Mouse (Mus musculus) small intestine, adult 2 months (tissue): ENCODE measurements around the gene Tbc1d19. TPM values are rescaled to one million over a fixed set of nuclear protein-coding genes. Genes with fewer than 3 reads are reported as not detected.
A peak's percentile ranks its signal among the peaks of the same experiment; 100 is the strongest.

Source experiments
- H3K27ac ChIP-seq: fragments of 200-500 bp; 2 replicates; pipeline ENCODE4 v1.5.1; 2012; ENCODE audit warnings: low read depth, low read length, control low read depth, inconsistent platforms; ENCODE audit not compliant: insufficient read depth
- H3K27me3 ChIP-seq: fragments of 200-500 bp; 2 replicates; pipeline ENCODE4 v1.6.1; 2012; ENCODE audit warnings: mild to moderate bottlenecking, moderate library complexity, low read length, inconsistent platforms; ENCODE audit not compliant: control insufficient read depth, insufficient read depth
- H3K36me3 ChIP-seq: fragments of 200-500 bp; 2 replicates; pipeline ENCODE4 v1.6.1; 2012; ENCODE audit warnings: mild to moderate bottlenecking, low read length, control low read depth, inconsistent platforms; ENCODE audit not compliant: control insufficient read depth, insufficient read depth
- H3K4me1 ChIP-seq: fragments of 200-500 bp; 2 replicates; pipeline ENCODE4 v1.6.1; 2012; ENCODE audit warnings: low read length, inconsistent platforms, mixed read lengths; ENCODE audit not compliant: control insufficient read depth, insufficient read depth, insufficient read length
- H3K4me3 ChIP-seq: fragments of 200-500 bp; 2 replicates; pipeline ENCODE4 v1.5.1; 2012; ENCODE audit warnings: low read depth, mild to moderate bottlenecking, control low read depth, inconsistent platforms, low read length, moderate library complexity
- CTCF ChIP-seq: fragments of 200-500 bp; IDR thresholded peaks from 2 replicates; pipeline ENCODE4 v1.5.1; 2012; ENCODE audit warnings: low read depth, mild to moderate bottlenecking, control low read depth, inconsistent platforms, low read length, moderate library complexity, mixed read lengths; ENCODE audit not compliant: insufficient replicate concordance, insufficient read length; ENCODE audit errors: extremely low read depth
- POLR2A ChIP-seq: fragments of 200-500 bp; IDR thresholded peaks from 2 replicates; pipeline ENCODE4 v1.6.1; 2012; ENCODE audit warnings: low read depth, mild to moderate bottlenecking, control low read depth, inconsistent platforms, low read length, moderate library complexity
- WGBS: fragments of 180-500 bp; shearing (Covaris S2); methylation state at CpG from one replicate; pipeline ENCODE4 v1.1.7; 2018; 5-methylcytosine and 5-hydroxymethylcytosine counted together
- polyA plus RNA-seq: library from polyadenylated mRNA; depleted of rRNA; stranded (reverse); fragments of >200 nt; gene quantifications from 2 replicates; pipeline ENCODE4 v1.2.3, GENCODE M21; 2012

Gene Tbc1d19
- polyA plus RNA-seq, 1 experiment, result 0.74 TPM

DNA sequence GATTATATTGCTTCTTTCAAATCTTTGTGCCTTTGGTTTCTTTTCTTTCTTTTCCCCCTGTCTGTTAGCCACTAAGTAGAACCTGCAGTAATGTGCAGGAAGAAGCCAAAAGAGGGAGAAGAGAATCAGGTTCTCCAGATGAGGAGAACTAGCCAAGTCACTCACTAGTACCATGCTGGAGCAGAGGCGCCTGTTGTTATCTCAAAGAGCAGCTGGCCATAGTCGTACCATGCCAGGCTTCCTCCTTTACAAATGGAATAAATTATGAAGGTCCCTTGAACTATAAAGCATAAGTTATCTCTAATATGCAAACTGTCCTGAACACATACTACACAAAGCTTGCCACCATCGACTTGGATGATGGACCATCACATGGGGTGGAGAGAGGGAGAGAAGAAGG is 99.8 kb downstream of the Tbc1d19 start:
- Histone ChIP-seq H3K36me3 (no peaks in the 10 kb centered on the region), H3K4me1 (no peaks in the 10 kb centered on the region), H3K27ac (no peak overlapping the region), H3K27me3 (no peaks in the 10 kb centered on the region), H3K4me3 (no peak overlapping the region)
- no peak for TF ChIP-seq POLR2A
- WGBS, result 83% methylated on average over 3 of the region's 3 CpGs

DNA sequence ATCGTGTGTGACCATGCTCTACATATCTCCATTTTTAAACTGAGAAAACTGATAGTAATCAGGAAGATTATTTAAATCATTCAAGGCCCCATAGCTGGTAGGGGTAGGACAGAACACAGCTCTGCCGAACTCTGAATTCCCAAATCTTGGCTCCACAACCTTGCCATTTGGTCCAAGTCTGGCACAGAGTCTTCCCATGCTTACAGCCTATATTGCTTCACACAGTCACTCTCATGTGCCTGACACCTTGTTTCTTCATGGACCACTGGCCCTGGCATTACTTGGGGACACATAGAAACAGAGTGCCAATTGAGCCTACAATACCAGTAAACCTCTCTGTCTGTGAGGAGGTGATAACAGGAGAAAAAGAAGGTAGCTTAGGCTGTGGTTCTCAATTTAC is 111.0 kb downstream of the Tbc1d19 start:
- Histone ChIP-seq H3K4me1 (no peaks in the 10 kb centered on the region), H3K27ac (no peak overlapping the region), H3K4me3 (no peak overlapping the region), H3K36me3 (no peaks in the 10 kb centered on the region), H3K27me3 (no peaks in the 10 kb centered on the region)
- WGBS, result 96% methylated on average over 2 of the region's 2 CpGs
- TF ChIP-seq CTCF, result no peak
- TF ChIP-seq POLR2A, result no peak

DNA sequence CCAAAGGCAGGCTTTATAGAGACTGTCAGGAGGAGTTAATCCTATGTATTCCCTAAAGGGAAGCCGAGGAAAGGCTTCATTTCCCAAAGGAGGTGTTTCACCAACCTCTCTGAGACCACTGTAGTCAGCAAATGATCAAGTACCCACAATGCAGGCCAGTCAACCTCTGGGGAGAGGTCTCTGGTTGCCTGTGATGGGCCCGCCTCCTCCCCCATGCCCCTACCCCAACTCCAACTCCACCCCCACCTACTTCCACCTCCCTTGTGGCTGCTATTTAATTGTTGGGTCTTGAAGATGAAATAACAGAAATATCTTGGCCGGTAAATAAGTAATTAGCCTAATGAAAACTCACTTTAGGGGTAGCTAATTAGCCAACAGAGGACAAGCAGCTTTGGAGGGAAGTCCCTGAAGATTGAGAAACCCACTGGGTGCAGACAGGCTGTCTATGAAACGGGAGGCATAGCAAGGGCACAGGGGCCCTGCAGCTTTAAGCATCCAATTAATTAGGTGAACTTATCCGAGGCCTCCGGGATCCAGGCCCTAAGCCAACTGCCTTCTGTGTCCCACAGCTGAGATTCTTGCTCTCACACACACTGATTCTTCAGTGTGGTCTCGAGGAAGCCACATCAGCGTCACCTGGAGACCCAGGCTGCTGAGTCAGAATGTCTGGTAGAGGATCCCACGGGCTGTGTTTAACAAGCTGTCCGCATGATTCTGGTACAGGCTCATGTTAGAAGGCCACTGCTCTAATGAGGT is 112.9 kb downstream of the Tbc1d19 start:
- Histone ChIP-seq H3K4me3 (no peak overlapping the region), H3K36me3 (no peaks in the 10 kb centered on the region), H3K27me3 (no peaks in the 10 kb centered on the region), H3K4me1 (no peaks in the 10 kb centered on the region), H3K27ac (no peak overlapping the region)
- 76% methylated on average over 10 of the region's 10 CpGs for WGBS
- TF ChIP-seq POLR2A, result no peak
- no peak for TF ChIP-seq CTCF

DNA sequence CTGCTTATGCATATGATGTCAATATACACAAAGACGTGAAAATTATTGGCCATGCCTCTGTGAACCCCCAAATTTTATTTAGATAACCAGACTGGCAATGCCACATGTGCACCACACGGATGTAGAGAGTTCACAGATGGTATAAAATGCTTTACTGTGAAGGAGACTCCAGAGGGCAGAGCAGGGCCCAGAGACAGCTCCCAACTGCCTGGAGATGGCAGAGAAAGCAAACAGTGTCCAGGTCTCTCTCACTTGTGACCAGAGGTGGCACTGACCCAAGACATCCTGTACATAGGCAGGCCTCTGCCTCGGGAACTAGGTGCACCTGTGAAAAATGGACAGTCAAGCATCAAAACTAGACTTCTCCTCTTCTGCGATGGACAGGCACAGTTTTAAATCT is 114.6 kb downstream of the Tbc1d19 start:
- no peaks in the 10 kb centered on the region for H3K4me1 ChIP-seq
- H3K27ac ChIP-seq, result no peak overlapping the region
- WGBS, result 60% methylated on average over 4 of the region's 4 CpGs
- H3K4me3 ChIP-seq, result no peak overlapping the region
- TF ChIP-seq POLR2A, result no peak
- peak; percentile 19; the same call in 1 of the 2 replicates for TF ChIP-seq CTCF
- no peaks in the 10 kb centered on the region for H3K27me3 ChIP-seq
- no peaks in the 10 kb centered on the region for H3K36me3 ChIP-seq

DNA sequence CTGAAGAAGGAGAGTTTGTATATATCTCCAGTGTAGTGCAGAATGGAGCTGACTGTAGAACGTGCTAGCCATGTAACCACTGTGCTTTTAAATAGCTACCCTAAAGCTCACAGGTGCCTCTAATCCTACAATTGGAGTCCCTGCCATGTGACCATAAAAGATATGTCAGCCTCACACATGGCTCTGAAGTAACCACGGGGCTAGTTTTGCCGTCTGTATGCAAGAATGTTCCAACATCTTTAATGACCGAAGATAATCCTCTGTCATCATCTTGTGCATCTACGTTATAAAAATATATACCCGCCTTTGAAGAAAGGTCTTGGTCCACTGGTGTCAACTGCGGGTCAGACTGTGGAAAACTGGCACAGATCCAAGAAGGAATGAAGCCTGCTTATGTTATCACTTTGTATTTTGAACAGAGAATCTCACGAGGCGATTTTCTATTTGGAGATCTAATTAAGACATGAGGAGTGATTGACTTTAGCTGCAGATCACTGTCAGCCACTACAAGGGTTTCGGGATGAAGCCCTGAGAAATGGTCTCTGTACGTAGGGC is 117.0 kb downstream of the Tbc1d19 start:
- no peak overlapping the region for H3K27ac ChIP-seq
- H3K36me3 ChIP-seq, result no peaks in the 10 kb centered on the region
- H3K4me3 ChIP-seq, result no peak overlapping the region
- no peak for TF ChIP-seq CTCF
- TF ChIP-seq POLR2A, result no peak
- H3K4me1 ChIP-seq, result no peaks in the 10 kb centered on the region
- no peaks in the 10 kb centered on the region for H3K27me3 ChIP-seq
- 30% methylated on average over 11 of the region's 11 CpGs for WGBS

DNA sequence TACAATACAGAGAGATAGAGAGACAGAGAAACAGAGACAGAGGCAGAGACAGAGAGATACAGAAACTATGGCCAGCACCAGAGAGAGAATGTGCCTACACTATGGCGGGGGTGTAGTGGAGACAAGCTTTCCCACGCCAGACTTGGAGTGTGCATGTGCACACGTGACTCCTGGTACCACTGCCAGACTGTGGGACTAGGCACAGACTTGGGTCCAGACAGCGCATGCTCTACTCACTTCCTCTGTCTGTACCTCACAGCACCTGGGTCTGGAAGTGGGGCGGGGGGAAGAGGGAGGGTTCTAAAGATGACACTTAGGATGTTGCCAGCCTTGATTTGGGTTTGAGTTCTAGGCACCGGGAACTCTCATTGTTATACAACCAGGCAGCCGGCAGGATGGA is 118.5 kb downstream of the Tbc1d19 start:
- H3K27ac ChIP-seq, result no peak overlapping the region
- H3K27me3 ChIP-seq, result no peaks in the 10 kb centered on the region
- no peak overlapping the region for H3K4me3 ChIP-seq
- TF ChIP-seq CTCF (no peak), POLR2A (no peak)
- no peaks in the 10 kb centered on the region for H3K4me1 ChIP-seq
- no peaks in the 10 kb centered on the region for H3K36me3 ChIP-seq
- WGBS, result 74% methylated on average over 7 of the region's 7 CpGs

DNA sequence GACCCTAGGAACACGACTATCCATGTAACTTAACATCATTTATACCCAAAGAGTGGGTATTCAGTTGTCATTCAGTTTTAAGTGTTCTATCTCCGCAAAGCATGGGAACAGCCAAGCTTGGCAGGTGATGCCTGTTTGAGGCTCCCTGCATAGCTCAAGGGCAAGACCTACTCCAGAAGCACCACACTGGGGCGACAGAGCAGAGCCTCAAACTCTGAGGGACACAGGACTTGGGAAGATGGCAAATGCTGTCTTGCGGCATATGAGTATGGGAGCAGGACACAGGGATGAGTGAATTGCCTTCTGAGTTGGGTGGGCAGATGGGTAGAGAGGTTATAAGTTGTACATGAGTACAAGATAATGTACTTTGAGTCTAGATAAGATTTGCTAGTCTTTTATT is 119.1 kb downstream of the Tbc1d19 start:
- no peak overlapping the region for H3K27ac ChIP-seq

More for the DNA sequence above, 119.1 kb downstream of the Tbc1d19 start:
- H3K36me3 ChIP-seq, result no peaks in the 10 kb centered on the region
- no peak overlapping the region for H3K4me3 ChIP-seq
- WGBS, result 84% methylated on average over 4 of the region's 4 CpGs
- H3K4me1 ChIP-seq, result no peaks in the 10 kb centered on the region
- no peaks in the 10 kb centered on the region for H3K27me3 ChIP-seq
- TF ChIP-seq POLR2A (no peak), CTCF (no peak)
